Mouse (Mus musculus) embryonic facial prominence, embryonic 11.5 days (tissue): ENCODE measurements around the gene Ipo5. TPM values are rescaled to one million over a fixed set of nuclear protein-coding genes. Genes with fewer than 3 reads are reported as not detected.

Source experiments
- ATAC-seq: fragments of 200-750 bp; cut with Nextera tagmentation; replicated peaks from 2 replicates; pipeline ENCODE4 v1.8.0; 2017; ENCODE audit warnings: low read depth; ENCODE audit not compliant: insufficient number of reproducible peaks, low FRiP score, low TSS enrichment
- DNase-seq: peaks from one replicate; pipeline ENCODE4 v3.0.0-alpha.2; 2015; ENCODE audit warnings: low spot score
- H3K27ac ChIP-seq: fragments of 300-500 bp; sonication (generic); replicated peaks from 2 replicates; pipeline ENCODE4 v1.5.1; 2014; ENCODE audit warnings: mild to moderate bottlenecking, low read depth, low read length, control low read depth
- H3K27me3 ChIP-seq: fragments of 300-500 bp; sonication (generic); 2 replicates; pipeline ENCODE4 v1.6.1; 2014; ENCODE audit warnings: mild to moderate bottlenecking, low read length, moderate library complexity, mixed read lengths; ENCODE audit not compliant: control insufficient read depth, insufficient read depth
- H3K36me3 ChIP-seq: fragments of 300-500 bp; sonication (generic); replicated peaks from 2 replicates; pipeline ENCODE4 v1.6.1; 2014; ENCODE audit warnings: low read depth, mild to moderate bottlenecking, low read length, moderate library complexity, mixed read lengths; ENCODE audit not compliant: control insufficient read depth, insufficient read depth
- H3K4me1 ChIP-seq: fragments of 300-500 bp; sonication (generic); 2 replicates; pipeline ENCODE4 v1.6.1; 2014; ENCODE audit warnings: low read length, mixed read lengths; ENCODE audit not compliant: control insufficient read depth, insufficient read depth
- H3K4me2 ChIP-seq: fragments of 300-500 bp; sonication (generic); 2 replicates; pipeline ENCODE4 v1.6.1; 2014; ENCODE audit warnings: low read depth, mild to moderate bottlenecking, control low read depth, low read length, moderate library complexity
- H3K4me3 ChIP-seq: fragments of 300-500 bp; sonication (generic); 2 replicates; pipeline ENCODE4 v1.5.1; 2014; ENCODE audit warnings: low read depth, low read length, control low read depth
- H3K9ac ChIP-seq: fragments of 300-500 bp; sonication (generic); replicated peaks from 2 replicates; pipeline ENCODE4 v1.6.1; 2014; ENCODE audit warnings: mild to moderate bottlenecking, control low read depth, low read length
- H3K9me3 ChIP-seq: fragments of 300-500 bp; sonication (generic); replicated peaks from 2 replicates; pipeline ENCODE4 v1.6.1; 2016; ENCODE audit warnings: mild to moderate bottlenecking, low read length, inconsistent platforms, mixed read lengths; ENCODE audit not compliant: control insufficient read depth
- WGBS: fragments of 180-500 bp; shearing (Covaris S2); extraction: QIAGEN DNeasy Blood & Tissue Kit; methylation state at CpG from one replicate; pipeline ENCODE4 v1.1.7; 2014; 5-methylcytosine and 5-hydroxymethylcytosine counted together
- polyA plus RNA-seq: library from polyadenylated mRNA; unstranded; fragments of >200 nt; fragmentation: Nextera tagmentation; extraction: Ambion mirVana; gene quantifications from 2 replicates; pipeline ENCODE4 v1.2.1, GENCODE M21; 2014

The Ipo5 gene
- polyA plus RNA-seq = 144 and 151 TPM in 2 replicates

DNA sequence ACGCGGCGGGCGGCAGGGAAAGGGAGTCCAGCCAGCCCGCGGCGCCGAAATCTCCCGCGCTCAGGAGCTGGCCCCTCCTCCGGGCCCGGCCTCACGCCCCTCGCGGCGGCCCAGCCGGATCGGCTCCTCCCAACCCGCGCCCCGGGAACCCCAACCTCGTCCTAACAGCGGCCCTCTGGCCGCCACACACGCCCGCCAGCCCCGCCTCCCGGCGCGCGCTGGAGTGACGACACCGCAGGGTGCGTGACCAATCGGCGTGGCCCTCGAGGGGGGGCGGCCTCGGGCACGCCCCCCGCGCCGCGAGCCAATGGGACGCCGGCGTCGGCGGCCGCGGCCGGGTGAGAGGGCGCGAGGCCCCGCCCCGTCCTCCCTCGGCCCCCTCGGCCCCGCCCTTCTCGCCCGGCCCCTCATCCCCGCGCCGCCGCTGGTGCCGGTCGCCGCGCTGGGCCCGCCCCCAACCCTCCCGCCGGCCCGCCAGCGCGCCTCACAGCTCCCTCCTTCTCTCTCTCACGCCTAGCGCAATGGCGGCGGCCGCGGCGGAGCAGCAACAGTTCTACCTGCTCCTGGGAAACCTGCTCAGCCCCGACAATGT, at the start of gene Ipo5:
TSS of gene Ipo5 (plus strand) at position 492 of the 592 bp plus-strand sequence.
- H3K27me3 ChIP-seq = no peaks in the 10 kb centered on the region
- DNase-seq = peak; percentile 98
- WGBS = 0% methylated on average over 49 of the region's 83 CpGs
- peak within 1 kb of the TSS; percentile 84 for H3K9ac ChIP-seq
- peak; percentile 96 for ATAC-seq
- no peaks in the 10 kb centered on the region for H3K4me1 ChIP-seq
- peak within 1 kb of the TSS; percentile 89 for H3K4me2 ChIP-seq
- no peaks in the 10 kb centered on the region for H3K36me3 ChIP-seq
- H3K9me3 ChIP-seq = no peaks in the 10 kb centered on the region
- H3K27ac ChIP-seq = peak within 1 kb of the TSS; percentile 83
- peak within 1 kb of the TSS; percentile 77 for H3K4me3 ChIP-seq

DNA sequence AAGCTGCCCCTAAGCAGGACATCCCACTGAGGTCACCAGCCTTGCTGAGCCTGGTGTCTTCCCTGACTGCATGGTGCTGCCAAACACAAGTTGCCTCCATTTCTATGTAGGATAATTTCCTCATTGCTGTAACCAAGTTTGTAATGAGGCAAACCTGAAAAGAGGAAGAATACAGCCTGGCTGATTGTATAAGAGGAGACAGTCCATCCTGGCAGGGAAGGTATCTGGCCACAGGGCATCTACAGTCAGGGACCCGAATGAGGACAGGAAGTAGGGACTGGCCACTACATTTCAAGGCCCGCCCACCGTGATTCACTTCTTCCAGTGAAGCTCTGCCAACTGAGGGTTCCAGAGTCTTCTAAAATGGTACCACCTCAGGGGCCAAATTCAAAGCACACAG, 47.8 kb upstream of the Ipo5 start:
- Histone ChIP-seq H3K27ac (no peak overlapping the region), H3K9ac (no peak overlapping the region), H3K27me3 (no peaks in the 10 kb centered on the region), H3K36me3 (no peaks in the 10 kb centered on the region), H3K4me1 (no peaks in the 10 kb centered on the region), H3K4me3 (no peak overlapping the region), H3K9me3 (no peaks in the 10 kb centered on the region; the same call in 1 of the 2 replicates), H3K4me2 (no peak overlapping the region)
- WGBS = 91% methylated on average over 3 of the region's 3 CpGs
- DNase-seq (no peak), ATAC-seq (no peak)

DNA sequence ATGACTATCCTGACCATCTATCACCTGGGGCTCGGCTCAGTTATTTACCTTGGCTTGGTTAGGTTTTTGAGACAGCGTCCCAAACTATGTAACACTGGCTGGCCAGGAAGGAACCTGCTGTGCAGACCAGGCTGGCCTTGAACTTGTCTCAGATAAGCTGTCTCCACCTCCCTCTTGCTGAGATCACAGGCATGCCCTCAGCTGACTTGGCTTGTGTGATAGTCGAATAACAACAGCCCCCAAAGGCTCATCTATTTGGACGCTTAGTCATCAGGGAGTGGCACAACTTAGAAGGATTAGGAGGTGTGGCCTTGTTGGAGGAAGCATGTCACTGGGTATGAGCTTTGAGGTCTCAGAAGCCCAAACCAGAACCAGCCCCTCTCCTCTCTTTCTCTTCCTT, 46.1 kb upstream of the Ipo5 start:
- 87% methylated on average over 4 of the region's 4 CpGs for WGBS
- no peaks in the 10 kb centered on the region for H3K27me3 ChIP-seq

DNA sequence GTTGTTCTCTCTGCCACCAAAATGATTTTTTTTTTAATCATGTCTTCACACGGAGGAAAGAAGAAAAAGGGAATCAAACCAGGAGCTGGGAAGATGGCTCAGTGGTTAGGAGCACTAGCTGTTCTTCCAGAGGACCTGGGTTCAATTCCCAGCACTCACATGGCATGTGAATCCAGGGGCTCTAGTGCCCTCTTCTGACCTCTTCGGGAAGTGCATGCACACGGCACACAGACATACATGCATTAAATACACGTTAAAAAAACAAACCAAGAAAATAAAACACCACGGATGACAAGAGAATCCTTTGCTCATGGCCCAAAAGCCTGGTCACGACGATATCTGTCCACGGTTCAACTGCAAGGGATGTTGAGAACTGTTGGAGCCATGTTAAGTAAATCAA, 44.5 kb upstream of the Ipo5 start:
- Histone ChIP-seq H3K36me3 (no peaks in the 10 kb centered on the region), H3K4me3 (no peak overlapping the region), H3K4me1 (no peaks in the 10 kb centered on the region), H3K4me2 (no peak overlapping the region), H3K27ac (no peak overlapping the region), H3K9ac (no peak overlapping the region), H3K27me3 (no peaks in the 10 kb centered on the region), H3K9me3 (no peaks in the 10 kb centered on the region; the same call in 1 of the 2 replicates)
- no peak for DNase-seq
- ATAC-seq = no peak
- 93% methylated on average over 8 of the region's 8 CpGs for WGBS

More for the DNA sequence above, 46.1 kb upstream of the Ipo5 start:
- DNase-seq (no peak), ATAC-seq (no peak)
- Histone ChIP-seq H3K4me2 (no peak overlapping the region), H3K9me3 (no peaks in the 10 kb centered on the region; the same call in 1 of the 2 replicates), H3K36me3 (no peaks in the 10 kb centered on the region), H3K4me1 (no peaks in the 10 kb centered on the region), H3K9ac (no peak overlapping the region), H3K4me3 (no peak overlapping the region), H3K27ac (no peak overlapping the region)

DNA sequence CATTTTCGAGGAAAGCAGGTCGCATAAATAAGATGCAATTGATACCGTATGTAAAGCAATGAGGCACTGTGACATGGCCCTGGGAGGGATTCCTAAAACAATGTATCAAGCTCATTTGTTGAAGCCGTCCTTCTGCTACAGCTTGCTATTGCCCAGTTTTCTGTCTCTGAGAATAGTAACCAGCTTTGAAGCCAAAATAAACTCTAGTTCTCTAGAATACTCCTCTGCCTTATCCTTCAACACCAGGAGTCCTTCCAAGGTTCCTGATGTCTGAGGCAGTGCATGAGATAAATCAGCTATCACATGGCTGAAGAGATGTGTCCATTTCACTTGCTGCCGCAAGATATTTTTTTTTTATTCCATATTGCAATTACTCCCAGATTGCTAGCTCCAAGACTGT, 43.9 kb upstream of the Ipo5 start:
- H3K4me3 ChIP-seq = no peak overlapping the region
- H3K4me2 ChIP-seq = no peak overlapping the region
- H3K9ac ChIP-seq = no peak overlapping the region
- WGBS = 88% methylated on average over 5 of the region's 5 CpGs
- DNase-seq (no peak), ATAC-seq (no peak)
- no peak overlapping the region for H3K27ac ChIP-seq
- no peaks in the 10 kb centered on the region for H3K4me1 ChIP-seq
- no peaks in the 10 kb centered on the region; the same call in 1 of the 2 replicates for H3K9me3 ChIP-seq
- H3K27me3 ChIP-seq = no peaks in the 10 kb centered on the region
- no peaks in the 10 kb centered on the region for H3K36me3 ChIP-seq

DNA sequence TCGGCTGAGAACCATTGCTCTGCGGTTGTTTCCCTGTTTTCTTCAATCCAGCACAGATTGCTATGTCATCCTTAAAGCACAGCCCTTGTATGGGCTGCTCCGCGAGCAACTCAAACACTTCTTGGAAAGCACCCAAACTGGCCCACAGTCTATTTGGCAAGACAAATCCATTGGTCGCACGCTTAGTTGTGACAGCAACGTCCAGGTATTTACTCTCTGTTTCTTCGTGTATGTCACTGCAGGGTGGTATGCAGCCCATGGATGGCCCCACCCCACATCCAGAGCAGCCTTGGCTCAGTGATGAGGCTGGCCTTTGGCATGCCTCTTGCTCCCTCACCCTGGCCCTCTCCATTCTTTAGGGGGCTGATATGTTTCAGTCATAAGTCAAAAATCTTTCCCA, 42.5 kb upstream of the Ipo5 start:
- WGBS = 81% methylated on average over 8 of the region's 8 CpGs
- Histone ChIP-seq H3K4me3 (no peak overlapping the region), H3K9ac (no peak overlapping the region), H3K36me3 (no peaks in the 10 kb centered on the region), H3K27me3 (no peaks in the 10 kb centered on the region), H3K27ac (no peak overlapping the region), H3K4me2 (no peak overlapping the region), H3K4me1 (no peaks in the 10 kb centered on the region), H3K9me3 (no peaks in the 10 kb centered on the region; the same call in 1 of the 2 replicates)
- ATAC-seq (no peak), DNase-seq (no peak)

DNA sequence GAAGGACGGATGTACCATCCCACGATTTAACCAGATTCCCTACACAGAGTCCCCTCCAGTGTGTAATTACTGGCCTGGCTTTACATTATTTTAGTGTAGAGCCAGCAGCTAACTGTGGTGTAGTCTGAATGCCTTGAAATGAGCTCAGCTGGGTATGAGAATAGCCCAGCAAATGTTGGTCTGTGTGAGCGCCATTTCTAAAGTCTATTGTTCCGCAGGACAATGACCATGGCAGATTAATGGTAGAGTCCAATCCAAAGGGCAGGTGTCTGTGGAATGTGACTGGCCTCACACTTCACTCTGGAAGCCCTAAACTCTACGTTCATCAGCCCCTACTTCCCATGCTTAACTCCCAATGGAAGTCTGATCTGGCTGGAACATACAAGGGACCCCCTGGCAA, 40.3 kb upstream of the Ipo5 start:
- ATAC-seq = no peak
- DNase-seq = no peak
- no peak overlapping the region for H3K9ac ChIP-seq
- H3K27ac ChIP-seq = no peak overlapping the region
- 90% methylated on average over 5 of the region's 5 CpGs for WGBS
- H3K36me3 ChIP-seq = no peaks in the 10 kb centered on the region
- H3K9me3 ChIP-seq = no peaks in the 10 kb centered on the region; the same call in 1 of the 2 replicates
- no peaks in the 10 kb centered on the region for H3K27me3 ChIP-seq
- H3K4me1 ChIP-seq = no peaks in the 10 kb centered on the region
- H3K4me2 ChIP-seq = no peak overlapping the region
- no peak overlapping the region for H3K4me3 ChIP-seq

DNA sequence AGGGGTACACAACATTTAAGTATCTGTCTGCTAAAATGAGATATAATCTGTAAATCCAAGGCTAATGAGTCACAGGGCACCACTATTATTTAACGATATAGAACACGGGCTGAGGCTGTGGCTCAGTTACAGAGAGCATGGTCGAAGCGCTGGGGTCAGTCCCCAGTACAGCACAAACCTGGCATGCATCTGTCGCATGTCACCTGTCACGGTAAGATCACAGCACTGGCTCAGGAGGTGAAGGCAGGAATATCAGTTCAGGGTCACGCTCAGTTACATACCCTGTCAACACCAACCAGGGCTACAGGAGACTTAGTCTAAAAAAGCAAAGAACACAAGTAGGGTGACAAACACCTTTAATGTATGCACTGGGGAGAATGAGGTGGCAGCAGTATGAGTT, 36.6 kb upstream of the Ipo5 start:
- Histone ChIP-seq H3K27me3 (no peaks in the 10 kb centered on the region), H3K9me3 (no peaks in the 10 kb centered on the region), H3K4me3 (no peak overlapping the region), H3K4me2 (no peak overlapping the region), H3K36me3 (no peaks in the 10 kb centered on the region), H3K4me1 (no peaks in the 10 kb centered on the region), H3K27ac (no peak overlapping the region), H3K9ac (no peak overlapping the region)
- no peak for DNase-seq
- 88% methylated on average over 7 of the region's 7 CpGs for WGBS
- no peak for ATAC-seq
